Mouse (Mus musculus) inflammation-experienced regulatory T-cells, adult 6 months (primary cell): ENCODE data around the gene Slc9a8. TPM values are rescaled to one million over a fixed set of nuclear protein-coding genes. Genes with fewer than 3 reads are reported as not detected.

Source experiments
- ATAC-seq: one replicate; pipeline ENCODE4 v1.8.0; 2017
- polyA plus RNA-seq, 3 experiments: library from polyadenylated mRNA; unstranded; fragments of 100-300 nt; shearing (Covaris generic); gene quantifications; one replicate each; pipeline ENCODE4 v1.2.1; 2017

The Slc9a8 gene
- polyA plus RNA-seq, 3 experiments from 2014 or later = 28.6 to 62.5 (median 41.6) TPM

GRCm38 (mm10) chr2:167510485-167510884 lies 89.0 kb downstream of the Slc9a8 start:
- no peak for ATAC-seq

GRCm38 (mm10) chr2:167512365-167512764 lies 90.9 kb downstream of the Slc9a8 start:
- no peak for ATAC-seq

- ATAC-seq = no peak
Measured at GRCm38 (mm10) chr2:167512970-167513369, 91.5 kb downstream of the Slc9a8 start.

- ATAC-seq = no peak
Measured at GRCm38 (mm10) chr2:167514641-167515040, 93.1 kb downstream of the Slc9a8 start.

- ATAC-seq = no peak
Measured at GRCm38 (mm10) chr2:167515688-167516087, 94.2 kb downstream of the Slc9a8 start.

GRCm38 (mm10) chr2:167519606-167520252 lies 98.2 kb downstream of the Slc9a8 start:
- no peak for ATAC-seq

Other genes with a start within 250 kb of the Slc9a8 start
- gene Kcnb1, start 231.6 kb upstream of the Slc9a8 start, polyA plus RNA-seq = 1 to 10 TPM in 1 of 3 experiments, under 1 TPM in 2; 0.87 to 1.1 (median 0.88) TPM
- not detected for gene Ptgis, start 181.1 kb upstream of the Slc9a8 start, polyA plus RNA-seq
- 10 to 100 TPM in 1 of 3 experiments, 1 to 10 TPM in 2; 5.1 to 16.7 (median 5.2) TPM for gene B4galt5, start 72.5 kb upstream of the Slc9a8 start, polyA plus RNA-seq
- gene Rnf114, start 70.9 kb downstream of the Slc9a8 start, polyA plus RNA-seq = 100 to 1,000 TPM; 145 to 194 (median 193) TPM
- 10 to 100 TPM in 2 of 3 experiments, 1 to 10 TPM in 1; 9.6 to 16.5 (median 12.2) TPM for gene Spata2, start 71.2 kb downstream of the Slc9a8 start, polyA plus RNA-seq
- gene Snai1, start 116.5 kb downstream of the Slc9a8 start, polyA plus RNA-seq = not detected
- 100 to 1,000 TPM; 370 to 426 (median 380) TPM for gene Ube2v1, start 210.4 kb downstream of the Slc9a8 start, polyA plus RNA-seq
- gene Gm20431, start 239.8 kb downstream of the Slc9a8 start, polyA plus RNA-seq = not detected